Mouse (Mus musculus): ENCODE measurements around the gene Ube2j2.

GRCm38 (mm10) chr4:155907003-155907402, 36.6 kb upstream of the Ube2j2 start:
- no peak for TF ChIP-seq CTCF (IDR thresholded peaks at IDR 0.05; ENCODE audit: control insufficient read depth, insufficient read depth, low read length)
- no peak for TF ChIP-seq POLR2A (IDR thresholded peaks at IDR 0.05; ENCODE audit: borderline replicate concordance, control insufficient read depth, low read depth, low read length)
